Mouse (Mus musculus) midbrain, embryonic 15.5 days (tissue): ENCODE data around the gene Fam20a. TPM values are rescaled to one million over a fixed set of nuclear protein-coding genes. Genes with fewer than 3 reads are reported as not detected.
"Not testable (repeated sequence)": the region's sequence is repeated elsewhere in the genome, so short reads cannot be mapped to it uniquely, and the experiment has no call there.

ENCODE experiments used
- ATAC-seq: fragments of 200-750 bp; cut with Nextera tagmentation; replicated peaks from 2 replicates; pipeline ENCODE4 v1.8.0; 2017; ENCODE audit warnings: moderate TSS enrichment
- H3K27ac ChIP-seq: fragments of 300-500 bp; sonication (generic); 2 replicates; pipeline ENCODE4 v1.5.1; 2015; ENCODE audit warnings: mild to moderate bottlenecking, inconsistent platforms
- H3K27me3 ChIP-seq: fragments of 300-500 bp; sonication (generic); replicated peaks from 2 replicates; pipeline ENCODE4 v1.6.1; 2015; ENCODE audit warnings: inconsistent platforms
- H3K36me3 ChIP-seq: fragments of 300-500 bp; sonication (generic); replicated peaks from 2 replicates; pipeline ENCODE4 v1.6.1; 2015; ENCODE audit warnings: inconsistent platforms
- H3K4me1 ChIP-seq: fragments of 300-500 bp; sonication (generic); 2 replicates; pipeline ENCODE4 v1.6.1; 2015; ENCODE audit warnings: inconsistent platforms
- H3K4me2 ChIP-seq: fragments of 300-500 bp; sonication (generic); 2 replicates; pipeline ENCODE4 v1.6.1; 2015; ENCODE audit warnings: inconsistent platforms, mild to moderate bottlenecking, moderate library complexity
- H3K4me3 ChIP-seq: fragments of 300-500 bp; sonication (generic); 2 replicates; pipeline ENCODE4 v1.5.1; 2015; ENCODE audit warnings: mild to moderate bottlenecking, inconsistent platforms
- H3K9ac ChIP-seq: fragments of 300-500 bp; sonication (generic); 2 replicates; pipeline ENCODE4 v1.6.1; 2015; ENCODE audit warnings: mild to moderate bottlenecking, inconsistent platforms
- H3K9me3 ChIP-seq: fragments of 300-500 bp; sonication (generic); 2 replicates; pipeline ENCODE4 v1.6.1; 2016; ENCODE audit warnings: inconsistent platforms
- WGBS: fragments of 180-500 bp; shearing (Covaris S2); methylation state at CpG from one replicate; pipeline ENCODE4 v1.1.7; 2015; ENCODE audit warnings: mixed read lengths; 5-methylcytosine and 5-hydroxymethylcytosine counted together
- polyA plus RNA-seq: library from polyadenylated mRNA; unstranded; fragments of >200 nt; fragmentation: Nextera tagmentation; extraction: Ambion mirVana; gene quantifications from 2 replicates; pipeline ENCODE4 v1.2.1, GENCODE M21; 2015

Fam20a gene
- polyA plus RNA-seq, 1 experiment from 2014 or later: 4.1 TPM

DNA sequence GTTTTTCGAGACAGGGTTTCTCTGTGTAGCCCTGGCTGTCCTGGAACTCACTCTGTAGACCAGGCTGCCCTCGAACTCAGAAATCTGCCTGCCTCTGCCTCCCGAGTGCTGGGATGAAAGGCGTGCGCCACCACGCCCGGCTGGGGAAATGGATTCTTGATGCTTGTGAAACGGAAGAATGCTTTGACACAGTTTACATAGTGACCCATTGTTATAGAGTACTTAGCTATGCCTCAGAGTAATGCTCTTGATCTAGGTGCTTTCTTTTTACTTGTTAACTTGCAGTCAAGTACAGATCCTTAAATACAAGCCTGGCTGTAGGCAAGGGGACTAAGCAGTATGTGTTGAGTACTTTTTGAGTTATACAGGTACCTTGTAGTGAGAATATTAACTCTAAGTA, 61.6 kb downstream of the Fam20a start:
- H3K36me3 ChIP-seq: peaks cover 56% of the 10 kb centered on the region
- not testable (repeated sequence) for H3K4me1 ChIP-seq, ATAC-seq, H3K27me3 ChIP-seq, H3K4me3 ChIP-seq, H3K9ac ChIP-seq, H3K4me2 ChIP-seq, H3K9me3 ChIP-seq, H3K27ac ChIP-seq
- 93% methylated on average over 8 of the region's 8 CpGs for WGBS

- ATAC-seq: no peak
- Histone ChIP-seq H3K9ac (no peak overlapping the region), H3K27ac (no peak overlapping the region), H3K9me3 (no peaks in the 10 kb centered on the region), H3K4me1 (peaks cover 24% of the 10 kb centered on the region), H3K27me3 (no peaks in the 10 kb centered on the region), H3K4me3 (no peak overlapping the region), H3K36me3 (peaks cover 22% of the 10 kb centered on the region; the same call in 1 of the 2 replicates), H3K4me2 (no peak overlapping the region)
- 94% methylated on average over 7 of the region's 7 CpGs for WGBS
Observed at GRCm38 (mm10) chr11:109656232-109656631, 65.8 kb downstream of the Fam20a start.

DNA sequence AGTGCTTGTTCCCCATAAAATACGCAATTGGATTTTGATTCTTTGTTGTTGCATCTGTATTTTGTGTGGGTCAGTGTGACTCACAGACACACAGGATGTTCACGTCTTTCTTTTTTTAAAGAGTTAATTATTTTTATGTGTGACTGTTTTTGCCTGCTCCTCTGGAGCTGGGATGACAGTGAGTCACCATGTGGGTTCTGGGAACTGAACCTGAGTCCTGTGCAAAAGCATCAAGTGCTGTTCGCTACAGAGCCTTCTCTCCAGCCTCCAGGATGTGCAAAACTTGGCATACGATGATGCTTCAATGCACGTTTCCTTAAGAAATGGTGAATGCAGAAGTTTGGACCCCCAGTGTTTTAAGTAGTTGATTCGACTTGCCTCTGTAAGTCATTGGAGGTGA, 67.5 kb downstream of the Fam20a start:
- 90% methylated on average over 6 of the region's 6 CpGs for WGBS
- no peaks in the 10 kb centered on the region for H3K27me3 ChIP-seq
- H3K36me3 ChIP-seq: 0 out of 2 replicates have a peak, but pooled peaks cover 10% of the 10 kb centered on the region

GRCm38 (mm10) chr11:109653201-109653600, 68.9 kb downstream of the Fam20a start:
- ATAC-seq: no peak
- 67% methylated on average over 8 of the region's 8 CpGs for WGBS
- H3K4me1 ChIP-seq: peaks cover 42% of the 10 kb centered on the region
- H3K27ac ChIP-seq: no peak overlapping the region; the same call in 1 of the 2 replicates
- H3K27me3 ChIP-seq: no peaks in the 10 kb centered on the region
- 0 out of 2 replicates have a peak, but pooled peaks cover 10% of the 10 kb centered on the region for H3K36me3 ChIP-seq
- H3K9me3 ChIP-seq: no peaks in the 10 kb centered on the region
- no peak overlapping the region for H3K9ac ChIP-seq
- peak overlapping the region; percentile 67 for H3K4me2 ChIP-seq
- peak overlapping the region; percentile 84; the same call in 1 of the 2 replicates for H3K4me3 ChIP-seq

More for the DNA sequence above, 67.5 kb downstream of the Fam20a start:
- H3K4me2 ChIP-seq: no peak overlapping the region
- peaks cover 28% of the 10 kb centered on the region for H3K4me1 ChIP-seq
- H3K9ac ChIP-seq: no peak overlapping the region
- no peak overlapping the region for H3K27ac ChIP-seq
- no peak for ATAC-seq
- H3K9me3 ChIP-seq: no peaks in the 10 kb centered on the region
- no peak overlapping the region for H3K4me3 ChIP-seq

DNA sequence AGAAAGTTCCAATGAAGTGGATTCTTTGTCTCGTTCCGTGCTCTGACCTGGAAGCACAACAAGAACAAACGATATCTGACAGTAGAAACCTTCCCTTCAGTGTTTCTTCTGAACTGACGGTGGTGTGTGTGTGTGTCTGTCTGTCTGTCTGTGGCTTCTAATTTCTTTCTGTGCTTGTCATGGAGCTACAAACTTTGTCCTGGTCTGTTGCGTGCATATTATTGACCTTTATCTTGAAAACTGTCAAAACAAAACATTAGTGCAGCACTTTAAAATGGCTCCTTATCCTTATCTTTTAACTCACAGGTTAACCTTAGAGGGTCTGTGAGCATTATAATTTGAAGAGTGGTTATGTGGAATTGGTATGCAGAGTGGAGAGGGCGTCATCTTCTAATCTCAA, 69.6 kb downstream of the Fam20a start:
- Histone ChIP-seq H3K9me3 (no peaks in the 10 kb centered on the region), H3K4me1 (peaks cover 45% of the 10 kb centered on the region), H3K4me2 (peak overlapping the region; percentile 67), H3K9ac (peak overlapping the region; percentile 85; the same call in 1 of the 2 replicates), H3K4me3 (peak overlapping the region; percentile 84), H3K27ac (no peak overlapping the region), H3K27me3 (no peaks in the 10 kb centered on the region), H3K36me3 (0 out of 2 replicates have a peak, but pooled peaks cover 10% of the 10 kb centered on the region)
- no peak for ATAC-seq
- WGBS: 55% methylated on average over 6 of the region's 6 CpGs

DNA sequence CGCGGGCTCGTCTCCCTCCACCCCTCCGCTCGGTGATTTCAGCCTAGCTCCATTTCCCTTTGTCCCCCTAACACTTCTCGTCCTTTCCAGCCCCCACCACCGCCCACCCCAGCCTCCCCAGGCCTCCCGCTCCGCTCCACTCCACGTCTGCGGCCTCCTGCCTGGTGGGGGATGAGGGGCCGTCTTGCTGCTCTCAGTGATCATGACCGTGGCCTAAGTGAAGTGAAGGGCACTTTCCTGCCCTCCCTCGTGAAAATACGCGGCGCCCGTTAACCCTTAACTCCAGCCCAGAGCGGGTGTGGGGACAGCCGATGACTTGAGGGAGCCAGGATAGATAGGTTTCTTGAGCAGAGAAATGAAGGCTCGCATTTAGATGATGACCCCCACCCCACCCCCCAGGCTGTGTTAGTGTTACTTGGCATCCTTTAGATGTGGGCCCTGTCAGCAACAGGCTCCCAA, 70.5 kb downstream of the Fam20a start:
- Histone ChIP-seq H3K36me3 (0 out of 2 replicates have a peak, but pooled peaks cover 7% of the 10 kb centered on the region), H3K27ac (peak overlapping the region; percentile 98), H3K4me1 (peaks cover 45% of the 10 kb centered on the region), H3K4me3 (peak overlapping the region; percentile 84), H3K9me3 (no peaks in the 10 kb centered on the region), H3K9ac (peak overlapping the region; percentile 85), H3K4me2 (peak overlapping the region; percentile 67), H3K27me3 (no peaks in the 10 kb centered on the region)
- no peak for ATAC-seq
- 0% methylated on average over 21 of the region's 21 CpGs for WGBS

DNA sequence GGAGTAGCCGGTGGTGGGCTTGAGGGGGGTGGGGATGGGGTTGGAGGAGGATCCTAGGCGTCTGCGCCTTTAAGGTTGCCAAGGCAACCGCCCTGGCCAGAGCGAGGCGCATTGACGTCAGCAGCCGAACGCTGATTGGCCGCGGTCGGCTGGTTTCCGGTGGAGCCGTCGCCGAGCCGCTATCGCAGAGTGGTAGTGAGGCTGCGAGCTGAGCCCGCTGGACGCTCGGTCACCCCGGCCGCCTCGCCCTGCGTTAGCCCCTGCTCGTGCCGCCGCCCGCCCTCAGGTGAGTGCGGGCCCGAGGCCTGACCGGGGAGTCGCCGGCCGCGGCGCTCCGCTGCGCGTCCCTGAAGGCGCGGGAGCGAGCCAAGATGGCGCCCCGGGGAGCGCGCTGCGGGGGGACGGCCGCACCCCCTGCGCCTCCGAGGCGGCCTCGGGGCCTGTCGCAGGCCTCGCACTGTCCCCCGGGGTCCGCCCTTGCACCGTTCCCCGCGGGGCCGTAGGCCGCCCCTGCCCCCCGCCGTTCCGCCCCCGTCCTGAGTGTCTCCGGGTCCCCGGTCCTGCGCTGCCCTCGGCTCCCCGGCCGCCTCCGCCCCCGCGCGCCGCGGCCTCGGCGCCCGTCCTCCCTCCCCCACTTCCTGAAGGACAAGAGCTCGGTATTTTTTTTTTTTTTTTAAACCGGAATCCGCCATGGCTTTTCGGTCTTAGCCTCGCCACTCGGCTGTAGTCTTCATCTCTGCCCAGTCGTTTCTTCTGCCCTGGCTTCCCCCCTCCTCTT, 71.1 kb downstream of the Fam20a start:
- Histone ChIP-seq H3K4me2 (peak overlapping the region; percentile 73), H3K9ac (peak overlapping the region; percentile 85), H3K4me1 (peaks cover 45% of the 10 kb centered on the region), H3K36me3 (0 out of 2 replicates have a peak, but pooled peaks cover 3% of the 10 kb centered on the region), H3K4me3 (peak overlapping the region; percentile 84), H3K27me3 (no peaks in the 10 kb centered on the region), H3K27ac (peak overlapping the region; percentile 98), H3K9me3 (no peaks in the 10 kb centered on the region)
- WGBS: under 1% methylated on average over 77 of the region's 90 CpGs
- peak; percentile 95 for ATAC-seq

DNA sequence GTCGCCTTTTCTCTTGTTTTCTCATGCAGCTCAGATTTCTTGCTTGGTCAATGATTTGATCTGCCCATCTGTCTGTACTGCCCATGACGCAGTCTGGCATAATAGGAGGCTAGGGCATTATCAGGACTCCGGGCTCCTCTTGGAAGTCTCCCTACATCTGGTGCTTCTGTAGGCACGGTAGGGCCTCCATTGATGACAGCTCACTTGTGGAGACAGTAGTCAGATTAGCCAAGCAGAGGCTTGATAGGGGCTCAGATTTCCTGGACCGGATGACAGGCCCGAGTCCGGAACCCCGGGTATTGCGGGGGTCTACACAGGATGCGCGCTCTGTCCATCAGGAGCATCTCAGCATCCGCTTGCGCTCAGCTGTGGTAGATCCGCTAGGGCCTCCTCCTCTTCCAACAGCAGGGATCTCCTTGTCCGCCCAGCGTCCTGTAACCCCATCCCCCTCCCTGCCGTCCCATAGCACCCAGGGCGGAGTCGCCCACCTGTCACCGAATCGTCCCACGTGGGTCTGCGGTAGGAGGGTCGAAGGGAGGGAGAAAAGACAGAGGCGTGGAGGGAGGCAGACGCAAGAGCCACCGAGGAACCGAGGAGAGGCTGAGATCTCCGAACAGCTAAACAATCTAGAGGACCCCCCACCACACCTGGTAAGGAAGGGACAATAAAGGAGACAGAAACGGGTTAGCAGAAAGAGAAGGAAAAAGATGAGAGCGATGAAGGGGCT, 71.9 kb downstream of the Fam20a start:
- Histone ChIP-seq H3K4me3 (peak overlapping the region; percentile 84), H3K4me1 (peaks cover 45% of the 10 kb centered on the region), H3K4me2 (peak overlapping the region; percentile 73), H3K27me3 (no peaks in the 10 kb centered on the region), H3K9me3 (no peaks in the 10 kb centered on the region), H3K9ac (peak overlapping the region; percentile 85), H3K27ac (peak overlapping the region; percentile 98), H3K36me3 (no peaks in the 10 kb centered on the region)
- peak; percentile 89 for ATAC-seq
- under 1% methylated on average over 31 of the region's 31 CpGs for WGBS

DNA sequence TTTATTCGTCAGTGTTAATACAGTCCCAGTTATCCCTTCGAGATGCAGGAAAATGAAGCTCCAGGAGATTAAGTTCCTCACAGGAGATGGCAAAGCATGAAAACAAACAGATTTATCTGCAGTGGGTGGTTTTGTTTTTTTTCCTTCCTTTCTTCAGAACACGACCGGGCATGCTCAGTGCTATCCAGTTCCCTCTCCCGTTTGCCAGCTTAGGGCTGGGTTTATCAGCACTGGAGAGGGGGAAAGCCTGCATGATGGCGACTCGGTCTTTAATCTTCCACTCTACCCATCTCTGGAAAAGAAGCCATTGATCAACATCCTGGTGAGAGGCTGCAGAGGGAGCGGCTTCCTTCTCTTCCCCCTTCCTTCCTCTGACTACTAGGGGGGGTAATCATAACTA, 72.9 kb downstream of the Fam20a start, which contains the start of gene Prkar1a:
TSS of gene Prkar1a (plus strand) at position 200 of the 400 bp plus-strand sequence.
- H3K27ac ChIP-seq: peak within 1 kb of the TSS; percentile 98
- H3K4me2 ChIP-seq: peak within 1 kb of the TSS; percentile 73
- peak within 1 kb of the TSS; percentile 84 for H3K4me3 ChIP-seq
- ATAC-seq: no peak
- H3K27me3 ChIP-seq: no peaks in the 10 kb centered on the region
- H3K4me1 ChIP-seq: peaks cover 45% of the 10 kb centered on the region
- no peaks in the 10 kb centered on the region for H3K36me3 ChIP-seq
- H3K9me3 ChIP-seq: no peaks in the 10 kb centered on the region
- peak within 1 kb of the TSS; percentile 85 for H3K9ac ChIP-seq
- WGBS: 20% methylated on average over 8 of the region's 8 CpGs

DNA sequence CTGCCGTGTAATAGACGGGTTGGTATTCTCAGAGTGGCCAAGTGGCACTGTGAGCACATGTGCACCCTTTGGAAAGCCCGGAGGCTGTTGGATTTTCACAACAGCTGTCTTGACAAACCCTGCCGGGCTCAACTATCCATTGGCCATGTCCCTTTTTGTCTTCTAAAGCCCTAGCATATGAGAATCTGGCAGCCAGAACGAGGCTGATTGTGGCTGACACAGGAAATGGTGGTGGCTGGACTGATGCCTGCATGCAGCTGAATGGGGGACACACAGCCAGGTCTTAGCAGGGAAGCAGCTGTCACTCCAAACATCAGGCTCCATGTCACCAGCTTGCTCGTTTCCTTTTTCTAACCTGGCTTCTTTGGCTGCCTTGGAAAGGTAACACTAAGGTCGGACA, 73.6 kb downstream of the Fam20a start:
- Histone ChIP-seq H3K27ac (peak overlapping the region; percentile 98), H3K36me3 (no peaks in the 10 kb centered on the region), H3K4me3 (0 out of 2 replicates have a peak overlapping the region, but pooled peaks have one; percentile 84), H3K27me3 (no peaks in the 10 kb centered on the region), H3K4me1 (peaks cover 40% of the 10 kb centered on the region), H3K4me2 (peak overlapping the region; percentile 73), H3K9ac (peak overlapping the region; percentile 85; the same call in 1 of the 2 replicates), H3K9me3 (no peaks in the 10 kb centered on the region)
- no peak for ATAC-seq
- 33% methylated on average over 7 of the region's 7 CpGs for WGBS

DNA sequence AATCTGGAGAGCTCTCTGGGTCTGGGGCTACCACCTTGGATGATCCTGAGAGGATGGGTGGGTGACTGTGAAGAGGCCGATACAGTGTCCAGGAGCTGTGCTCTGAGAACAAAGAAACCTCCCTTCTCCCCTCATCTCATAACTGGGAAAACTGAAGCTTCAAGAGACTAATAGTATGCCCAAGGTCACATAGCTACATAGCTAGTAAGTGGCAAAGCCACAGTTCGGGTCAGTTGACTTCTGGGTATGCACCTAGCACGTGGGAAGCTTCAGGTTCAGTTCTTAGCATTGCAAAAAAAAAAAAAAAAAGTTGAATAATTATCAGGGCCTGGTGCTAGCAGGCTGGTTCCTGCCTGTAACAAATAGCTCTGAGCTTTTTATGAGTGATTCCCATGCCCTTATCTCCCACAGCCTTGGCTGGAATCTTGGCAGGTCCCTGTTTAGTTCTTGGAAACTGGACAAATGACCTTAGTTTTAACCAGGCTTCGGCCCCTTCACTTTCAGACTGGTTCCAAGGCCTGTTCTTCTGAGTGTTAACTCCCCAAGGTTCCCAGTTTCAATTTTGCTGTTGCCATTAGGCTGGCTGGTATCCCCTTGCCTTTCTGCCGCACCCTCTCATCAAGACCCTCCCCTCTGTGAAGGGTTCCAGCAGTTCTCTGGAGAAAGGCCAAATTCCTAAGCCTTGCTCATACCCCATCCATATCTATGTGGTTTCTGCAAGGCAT, 80.4 kb downstream of the Fam20a start:
- no peaks in the 10 kb centered on the region for H3K27me3 ChIP-seq
- H3K36me3 ChIP-seq: no peaks in the 10 kb centered on the region
- ATAC-seq: no peak
- H3K9me3 ChIP-seq: no peaks in the 10 kb centered on the region
- H3K27ac ChIP-seq: no peak overlapping the region
- H3K9ac ChIP-seq: no peak overlapping the region
- H3K4me2 ChIP-seq: no peak overlapping the region
- WGBS: 84% methylated on average over 5 of the region's 5 CpGs
- H3K4me1 ChIP-seq: no peaks in the 10 kb centered on the region
- no peak overlapping the region for H3K4me3 ChIP-seq
